Comparison of ENCODE assay signal across 8 mouse cellular contexts in genomic region chr2:84679016-84679415, GRCm38 (mm10). TPM values are rescaled to one million over a fixed set of nuclear protein-coding genes. Genes with fewer than 3 reads are reported as not detected.
A peak's percentile ranks its signal among the peaks of the same experiment; 100 is the strongest.
DNase-seq lines count a peak whose midpoint lies in the region; ATAC-seq and TF ChIP-seq lines count a peak whose summit lies in the region.

Tmx2 (minus strand) TSS chr2:84679140.

- WGBS in neural tube, embryonic 11.5 days: 20% methylated on average over 8 of the region's 8 CpGs
- WGBS in intestine, embryonic 16.5 days: 11% methylated on average over 8 of the region's 8 CpGs

- peak within 1 kb of the TSS; percentile 55 for H3K4me2 ChIP-seq in neural tube, embryonic 11.5 days (ENCODE audit: low read depth)
- H3K4me2 ChIP-seq in intestine, embryonic 16.5 days (ENCODE audit: low read depth, low read length): peak within 1 kb of the TSS; percentile 77

- TF ChIP-seq CTCF in bone marrow macrophage, adult 2 months (IDR thresholded peaks at IDR 0.05; ENCODE audit: low read depth, low read length): no peak

- H3K27me3 ChIP-seq in neural tube, embryonic 11.5 days (ENCODE audit: control insufficient read depth, insufficient read depth, low read length): no peaks in the 10 kb centered on the region
- H3K27me3 ChIP-seq in intestine, embryonic 16.5 days (replicated peaks; ENCODE audit: control insufficient read depth, insufficient read depth, low read length): no peaks in the 10 kb centered on the region

- H3K4me1 ChIP-seq in neural tube, embryonic 11.5 days (ENCODE audit: control insufficient read depth, insufficient read depth, low read length): peaks cover 13% of the 10 kb centered on the region
- H3K4me1 ChIP-seq in bone marrow macrophage, adult 2 months (ENCODE audit: control insufficient read depth, insufficient read depth, low read length): peaks cover 6% of the 10 kb centered on the region
- H3K4me1 ChIP-seq in intestine, embryonic 16.5 days (ENCODE audit: control insufficient read depth, insufficient read depth, low read length): peaks cover 15% of the 10 kb centered on the region

- no peak for TF ChIP-seq POLR2A in bone marrow macrophage, adult 2 months (IDR thresholded peaks at IDR 0.05; ENCODE audit: borderline replicate concordance, low read depth, low read length)

- DNase-seq in neural tube, embryonic 11.5 days (ENCODE audit: low spot score): no peak
- DNase-seq in neural tube, embryonic 10.5 days (ENCODE audit: extremely low spot score, low spot score): no peak
- DNase-seq in gonadal fat pad, adult 2 months (ENCODE audit: low read depth): no peak
- no peak for DNase-seq in ovary, postnatal 10 days (ENCODE audit: low spot score)
- DNase-seq in yolk sac, embryonic 10.5 days (ENCODE audit: low spot score): no peak

- no peaks in the 10 kb centered on the region for H3K9me3 ChIP-seq in neural tube, embryonic 11.5 days (ENCODE audit: control insufficient read depth, low read length)
- H3K9me3 ChIP-seq in intestine, embryonic 16.5 days (ENCODE audit: control insufficient read depth, low read length): no peaks in the 10 kb centered on the region

- H3K9ac ChIP-seq in neural tube, embryonic 11.5 days (ENCODE audit: low read length): peak within 1 kb of the TSS; percentile 66
- peak within 1 kb of the TSS; percentile 94 for H3K9ac ChIP-seq in intestine, embryonic 16.5 days (ENCODE audit: low read depth, low read length)

- H3K27ac ChIP-seq in neural tube, embryonic 11.5 days (ENCODE audit: low read depth, low read length): no peak within 1 kb of the TSS
- peak within 1 kb of the TSS; percentile 18; the same call in 1 of the 2 replicates for H3K27ac ChIP-seq in bone marrow macrophage, adult 2 months (ENCODE audit: insufficient read depth, low read depth, low read length)
- peak within 1 kb of the TSS; percentile 92 for H3K27ac ChIP-seq in intestine, embryonic 16.5 days (ENCODE audit: low read length)

- peak within 1 kb of the TSS; percentile 76 for H3K4me3 ChIP-seq in neural tube, embryonic 11.5 days (ENCODE audit: low read depth, low read length)
- H3K4me3 ChIP-seq in bone marrow macrophage, adult 2 months (ENCODE audit: insufficient read depth, low read length): peak within 1 kb of the TSS; percentile 98
- peak within 1 kb of the TSS; percentile 92 for H3K4me3 ChIP-seq in intestine, embryonic 16.5 days (ENCODE audit: low read length)

- ATAC-seq in neural tube, embryonic 11.5 days (ENCODE audit: insufficient read depth, low FRiP score, low TSS enrichment): no peak
- no peak for ATAC-seq in intestine, embryonic 16.5 days
- ATAC-seq in megakaryocyte progenitor cell, adult 5-6 weeks (replicated peaks; ENCODE audit: poor library complexity): no peak

- peaks cover 9% of the 10 kb centered on the region; the same call in 1 of the 2 replicates for H3K36me3 ChIP-seq in neural tube, embryonic 11.5 days (ENCODE audit: control insufficient read depth, insufficient read depth, low read length)
- H3K36me3 ChIP-seq in intestine, embryonic 16.5 days (ENCODE audit: control insufficient read depth, insufficient read depth, low read length): no peaks in the 10 kb centered on the region

RNA-seq across cellular contexts. Expression of gene Tmx2, which starts in this region (rescaled TPM):
- polyA plus RNA-seq in neural tube, embryonic 11.5 days (2014; fragmentation: Nextera tagmentation; extraction: Ambion mirVana): 180 and 189 TPM in 2 replicates
- polyA plus RNA-seq in bone marrow macrophage, adult 2 months (2012; ENCODE audit: insufficient read depth, insufficient read length, missing spikeins): 41.4 TPM in 2 replicates
- polyA plus RNA-seq in gonadal fat pad, adult 2 months (2012; rRNA removed): 93.5 and 97.4 TPM in 2 replicates
- polyA plus RNA-seq in intestine, embryonic 16.5 days (2015; fragmentation: Nextera tagmentation; extraction: Ambion mirVana): 151 and 163 TPM in 2 replicates
- total RNA-seq in megakaryocyte progenitor cell, adult 5-6 weeks (2015): 75.6 and 78.6 TPM in 2 replicates
- 48.1 and 51.0 TPM in 2 replicates for total RNA-seq in megakaryocyte progenitor cell, adult 5-6 weeks (2017)
